Mouse (Mus musculus) neural tube, embryonic 14.5 days (tissue): ENCODE measurements around the gene Myo3b. TPM values are rescaled to one million over a fixed set of nuclear protein-coding genes. Genes with fewer than 3 reads are reported as not detected.

Experiments
- ATAC-seq: fragments of 200-750 bp; cut with Nextera tagmentation; 2 replicates; pipeline ENCODE4 v1.8.0; 2017; ENCODE audit warnings: low read depth, mild to moderate bottlenecking, moderate TSS enrichment, moderate library complexity
- H3K27ac ChIP-seq: fragments of 300-500 bp; sonication (generic); 2 replicates; pipeline ENCODE4 v1.5.1; 2014; ENCODE audit warnings: low read depth, mild to moderate bottlenecking, control low read depth, low read length, moderate library complexity, mixed read lengths
- H3K27me3 ChIP-seq: fragments of 300-500 bp; sonication (generic); 2 replicates; pipeline ENCODE4 v1.6.1; 2014; ENCODE audit warnings: low read length; ENCODE audit not compliant: control insufficient read depth, insufficient read depth
- H3K36me3 ChIP-seq: fragments of 300-500 bp; sonication (generic); 2 replicates; pipeline ENCODE4 v1.6.1; 2014; ENCODE audit warnings: low read length, mixed read lengths; ENCODE audit not compliant: control insufficient read depth, insufficient read depth
- H3K4me1 ChIP-seq: fragments of 300-500 bp; sonication (generic); 2 replicates; pipeline ENCODE4 v1.6.1; 2014; ENCODE audit warnings: low read length; ENCODE audit not compliant: control insufficient read depth, insufficient read depth
- H3K4me2 ChIP-seq: fragments of 300-500 bp; sonication (generic); 2 replicates; pipeline ENCODE4 v1.6.1; 2014; ENCODE audit warnings: mild to moderate bottlenecking, low read depth, low read length, control low read depth
- H3K4me3 ChIP-seq: fragments of 300-500 bp; sonication (generic); 2 replicates; pipeline ENCODE4 v1.5.1; 2014; ENCODE audit warnings: low read depth, low read length, control low read depth, mixed read lengths
- H3K9ac ChIP-seq: fragments of 300-500 bp; sonication (generic); replicated peaks from 2 replicates; pipeline ENCODE4 v1.6.1; 2014; ENCODE audit warnings: low read depth, mild to moderate bottlenecking, control low read depth, low read length, mixed read lengths
- H3K9me3 ChIP-seq: fragments of 300-500 bp; sonication (generic); 2 replicates; pipeline ENCODE4 v1.6.1; 2016; ENCODE audit warnings: low read length; ENCODE audit not compliant: control insufficient read depth
- WGBS: fragments of 180-500 bp; shearing (Covaris S2); extraction: QIAGEN DNeasy Blood & Tissue Kit; methylation state at CpG from one replicate; pipeline ENCODE4 v1.1.7; 2014; 5-methylcytosine and 5-hydroxymethylcytosine counted together
- polyA plus RNA-seq: library from polyadenylated mRNA; unstranded; fragments of >200 nt; fragmentation: Nextera tagmentation; extraction: Ambion mirVana; gene quantifications from 2 replicates; pipeline ENCODE4 v1.2.1, GENCODE M21; 2014

Myo3b gene
- polyA plus RNA-seq, 1 experiment from 2014 or later: 0.21 TPM

- 82% methylated on average over 6 of the region's 6 CpGs for WGBS
Measured at GRCm38 (mm10) chr2:70400321-70400720, 361.4 kb downstream of the Myo3b start.

GRCm38 (mm10) chr2:70404301-70404700, 365.4 kb downstream of the Myo3b start:
- H3K9me3 ChIP-seq: no peaks in the 10 kb centered on the region
- H3K27ac ChIP-seq: no peak overlapping the region
- no peak overlapping the region for H3K9ac ChIP-seq
- no peak overlapping the region for H3K4me3 ChIP-seq
- no peaks in the 10 kb centered on the region for H3K27me3 ChIP-seq
- no peaks in the 10 kb centered on the region for H3K36me3 ChIP-seq
- no peak overlapping the region for H3K4me2 ChIP-seq
- peaks cover 3% of the 10 kb centered on the region for H3K4me1 ChIP-seq
- 52% methylated on average over 2 of the region's 2 CpGs for WGBS
- ATAC-seq: no peak

More at GRCm38 (mm10) chr2:70400321-70400720, 361.4 kb downstream of the Myo3b start:
- H3K4me2 ChIP-seq: no peak overlapping the region
- no peaks in the 10 kb centered on the region for H3K9me3 ChIP-seq
- no peaks in the 10 kb centered on the region for H3K4me1 ChIP-seq
- no peak overlapping the region for H3K4me3 ChIP-seq
- no peaks in the 10 kb centered on the region for H3K27me3 ChIP-seq
- no peaks in the 10 kb centered on the region for H3K36me3 ChIP-seq
- no peak for ATAC-seq
- H3K9ac ChIP-seq: no peak overlapping the region
- H3K27ac ChIP-seq: no peak overlapping the region

- no peak overlapping the region for H3K9ac ChIP-seq
- H3K9me3 ChIP-seq: no peaks in the 10 kb centered on the region
- no peak overlapping the region for H3K27ac ChIP-seq
- no peak for ATAC-seq
- H3K4me2 ChIP-seq: no peak overlapping the region
- no peaks in the 10 kb centered on the region for H3K36me3 ChIP-seq
- H3K27me3 ChIP-seq: no peaks in the 10 kb centered on the region
- no peak overlapping the region for H3K4me3 ChIP-seq
- H3K4me1 ChIP-seq: peaks cover 3% of the 10 kb centered on the region
- 36% methylated on average over 5 of the region's 5 CpGs for WGBS
Measured at GRCm38 (mm10) chr2:70406846-70407245, 367.9 kb downstream of the Myo3b start.

GRCm38 (mm10) chr2:70407729-70408128, 368.8 kb downstream of the Myo3b start:
- no peak overlapping the region for H3K27ac ChIP-seq
- WGBS: 78% methylated on average over 5 of the region's 5 CpGs
- H3K9me3 ChIP-seq: no peaks in the 10 kb centered on the region
- no peaks in the 10 kb centered on the region for H3K36me3 ChIP-seq
- H3K4me2 ChIP-seq: no peak overlapping the region
- no peak overlapping the region for H3K9ac ChIP-seq
- peaks cover 3% of the 10 kb centered on the region for H3K4me1 ChIP-seq
- H3K27me3 ChIP-seq: no peaks in the 10 kb centered on the region
- no peak overlapping the region for H3K4me3 ChIP-seq
- peak; percentile 44; the same call in 1 of the 2 replicates for ATAC-seq

- H3K36me3 ChIP-seq: no peaks in the 10 kb centered on the region
- no peak overlapping the region for H3K4me2 ChIP-seq
- no peak overlapping the region for H3K27ac ChIP-seq
- ATAC-seq: no peak
- H3K9me3 ChIP-seq: no peaks in the 10 kb centered on the region
- WGBS: 60% methylated on average over 4 of the region's 4 CpGs
- H3K27me3 ChIP-seq: no peaks in the 10 kb centered on the region
- H3K4me3 ChIP-seq: no peak overlapping the region
- H3K9ac ChIP-seq: no peak overlapping the region
- peaks cover 3% of the 10 kb centered on the region for H3K4me1 ChIP-seq
Measured at GRCm38 (mm10) chr2:70410298-70410885, 371.5 kb downstream of the Myo3b start.

- Histone ChIP-seq H3K4me3 (no peak overlapping the region), H3K27me3 (no peaks in the 10 kb centered on the region), H3K4me2 (no peak overlapping the region), H3K4me1 (peaks cover 3% of the 10 kb centered on the region), H3K9me3 (no peaks in the 10 kb centered on the region), H3K27ac (no peak overlapping the region), H3K9ac (no peak overlapping the region), H3K36me3 (no peaks in the 10 kb centered on the region)
- no peak for ATAC-seq
- whole genome bisulfite sequencing: 80% methylated on average over 13 of the region's 13 CpGs
Measured at GRCm38 (mm10) chr2:70412315-70412714, 373.4 kb downstream of the Myo3b start.

- no peak overlapping the region for H3K27ac ChIP-seq
- no peak overlapping the region for H3K4me3 ChIP-seq
- ATAC-seq: no peak
- H3K9me3 ChIP-seq: no peaks in the 10 kb centered on the region
- H3K9ac ChIP-seq: no peak overlapping the region
- WGBS: 89% methylated on average over 1 of the region's 1 CpGs
- no peaks in the 10 kb centered on the region for H3K36me3 ChIP-seq
- no peaks in the 10 kb centered on the region for H3K27me3 ChIP-seq
- no peaks in the 10 kb centered on the region for H3K4me1 ChIP-seq
- no peak overlapping the region for H3K4me2 ChIP-seq
Measured at GRCm38 (mm10) chr2:70414386-70414785, 375.5 kb downstream of the Myo3b start.

GRCm38 (mm10) chr2:70415521-70415920, 376.6 kb downstream of the Myo3b start:
- WGBS: 93% methylated on average over 1 of the region's 1 CpGs
- H3K9me3 ChIP-seq: no peaks in the 10 kb centered on the region
- no peak overlapping the region for H3K9ac ChIP-seq
- H3K4me1 ChIP-seq: no peaks in the 10 kb centered on the region
- H3K27ac ChIP-seq: no peak overlapping the region
- no peaks in the 10 kb centered on the region for H3K27me3 ChIP-seq
- no peak overlapping the region for H3K4me2 ChIP-seq
- no peak for ATAC-seq
- no peaks in the 10 kb centered on the region for H3K36me3 ChIP-seq
- H3K4me3 ChIP-seq: no peak overlapping the region

GRCm38 (mm10) chr2:70419336-70419735, 380.4 kb downstream of the Myo3b start:
- H3K27ac ChIP-seq: no peak overlapping the region
- no peaks in the 10 kb centered on the region for H3K9me3 ChIP-seq
- no peaks in the 10 kb centered on the region for H3K27me3 ChIP-seq
- H3K4me1 ChIP-seq: no peaks in the 10 kb centered on the region
- no peak overlapping the region for H3K9ac ChIP-seq
- no peaks in the 10 kb centered on the region for H3K36me3 ChIP-seq
- H3K4me3 ChIP-seq: no peak overlapping the region
- 79% methylated on average over 6 of the region's 6 CpGs for WGBS
- no peak for ATAC-seq
- no peak overlapping the region for H3K4me2 ChIP-seq
